Mouse (Mus musculus): ENCODE data around the gene Eif4a2. TPM values are rescaled to one million over a fixed set of nuclear protein-coding genes. Genes with fewer than 3 reads are reported as not detected.

Eif4a2 gene
- total RNA-seq, 2 experiments from 2014 or later = 380 to 417 TPM

Small RNA genes lying within 50 kb of the gene (microRNA-seq; reads per million reads assigned to microRNA genes)
- 5.9 to 6.1 reads per million in 2 experiments for gene Gm49346

Other genes starting within 250 kb of the Eif4a2 start
- 1 to 10 TPM; 4.5 to 6.4 TPM for gene Tbccd1, start 249.8 kb upstream of the Eif4a2 start, total RNA-seq (2021)
- gene Dnajb11, start 249.6 kb upstream of the Eif4a2 start, total RNA-seq (2021) = 10 to 100 TPM; 36.3 to 36.7 TPM
- under 1 TPM in 1 of 2 experiments, not detected in 1; 0.97 TPM for gene Ahsg, start 216.2 kb upstream of the Eif4a2 start, total RNA-seq (2021)
- under 1 TPM in 1 of 2 experiments, not detected in 1; 0.18 TPM for gene Fetub, start 189.1 kb upstream of the Eif4a2 start, total RNA-seq (2021)
- not detected for gene Hrg, start 156.4 kb upstream of the Eif4a2 start, total RNA-seq (2021)
- under 1 TPM in 1 of 2 experiments, not detected in 1; 0.54 TPM for gene Kng2, start 78.0 kb upstream of the Eif4a2 start, total RNA-seq (2021)
- gene Kng1, start 49.6 kb upstream of the Eif4a2 start, total RNA-seq (2021) = under 1 TPM in 1 of 2 experiments, not detected in 1; 0.43 TPM
- gene Rfc4, start 20.3 kb downstream of the Eif4a2 start, total RNA-seq (2021) = 1 to 10 TPM; 5.8 to 7.1 TPM
- 10 to 100 TPM in 1 of 2 experiments, 1 to 10 TPM in 1; 5.6 to 13.1 TPM for gene Adipoq, start 39.1 kb downstream of the Eif4a2 start, total RNA-seq (2021)
- gene St6gal1, start 117.3 kb downstream of the Eif4a2 start, total RNA-seq (2021) = 1 to 10 TPM; 2.4 to 3.2 TPM

All from gastrocnemius, postnatal 36 days (tissue).